Mouse (Mus musculus) intestine, embryonic 15.5 days (tissue): ENCODE measurements around the gene Tmem132d. TPM values are rescaled to one million over a fixed set of nuclear protein-coding genes. Genes with fewer than 3 reads are reported as not detected.
A peak's percentile ranks its signal among the peaks of the same experiment; 100 is the strongest.

ENCODE experiments used
- ATAC-seq: fragments of 200-750 bp; cut with Nextera tagmentation; 2 replicates; pipeline ENCODE4 v1.8.0; 2017; ENCODE audit warnings: moderate TSS enrichment, moderate library complexity
- H3K27ac ChIP-seq: fragments of 300-500 bp; sonication (generic); 2 replicates; pipeline ENCODE4 v1.5.1; 2015; ENCODE audit warnings: mild to moderate bottlenecking, inconsistent platforms
- H3K27me3 ChIP-seq: fragments of 300-500 bp; sonication (generic); replicated peaks from 2 replicates; pipeline ENCODE4 v1.6.1; 2015; ENCODE audit warnings: inconsistent platforms
- H3K36me3 ChIP-seq: fragments of 300-500 bp; sonication (generic); 2 replicates; pipeline ENCODE4 v1.6.1; 2015; ENCODE audit warnings: inconsistent platforms
- H3K4me1 ChIP-seq: fragments of 300-500 bp; sonication (generic); replicated peaks from 2 replicates; pipeline ENCODE4 v1.6.1; 2015; ENCODE audit warnings: inconsistent platforms
- H3K4me2 ChIP-seq: fragments of 300-500 bp; sonication (generic); replicated peaks from 2 replicates; pipeline ENCODE4 v1.6.1; 2015; ENCODE audit warnings: mild to moderate bottlenecking, inconsistent platforms
- H3K4me3 ChIP-seq: fragments of 300-500 bp; sonication (generic); replicated peaks from 2 replicates; pipeline ENCODE4 v1.5.1; 2015; ENCODE audit warnings: inconsistent platforms
- H3K9ac ChIP-seq: fragments of 300-500 bp; sonication (generic); 2 replicates; pipeline ENCODE4 v1.6.1; 2015; ENCODE audit warnings: inconsistent platforms
- H3K9me3 ChIP-seq: fragments of 300-500 bp; sonication (generic); 2 replicates; pipeline ENCODE4 v1.6.1; 2016; ENCODE audit warnings: inconsistent platforms
- WGBS: fragments of 180-500 bp; shearing (Covaris S2); methylation state at CpG from one replicate; pipeline ENCODE4 v1.1.7; 2015; 5-methylcytosine and 5-hydroxymethylcytosine counted together
- polyA plus RNA-seq: library from polyadenylated mRNA; unstranded; fragments of >200 nt; fragmentation: Nextera tagmentation; extraction: Ambion mirVana; gene quantifications from 2 replicates; pipeline ENCODE4 v1.2.1, GENCODE M21; 2015

Gene Tmem132d
- polyA plus RNA-seq, 1 experiment from 2014 or later, result 0.03 TPM

DNA sequence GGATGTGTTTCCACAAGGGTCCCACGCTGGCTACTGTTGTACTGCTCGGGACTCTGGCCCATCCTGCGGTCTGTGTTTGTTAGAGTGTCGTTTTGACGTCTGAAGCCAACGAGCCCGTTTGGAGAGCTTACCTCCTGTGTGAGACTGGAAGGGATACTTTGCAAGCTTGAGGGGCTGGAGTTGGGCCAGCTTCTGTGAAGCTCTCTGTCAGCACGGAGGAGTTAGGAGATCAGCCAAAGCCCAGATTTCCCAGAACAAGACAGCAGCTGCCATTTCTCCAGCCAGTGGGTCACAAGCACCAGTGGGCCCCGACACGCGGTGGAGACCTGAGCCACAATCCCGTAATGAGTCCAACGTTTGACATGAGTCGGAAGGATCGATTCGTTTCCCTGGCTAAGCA, 5.2 kb upstream of the Tmem132d start:
- no peak for ATAC-seq
- WGBS, result 62% methylated on average over 16 of the region's 16 CpGs
- Histone ChIP-seq H3K4me3 (no peak overlapping the region), H3K36me3 (no peaks in the 10 kb centered on the region), H3K27ac (no peak overlapping the region), H3K9me3 (no peaks in the 10 kb centered on the region), H3K27me3 (peaks cover 42% of the 10 kb centered on the region), H3K4me1 (no peaks in the 10 kb centered on the region), H3K4me2 (no peak overlapping the region), H3K9ac (no peak overlapping the region)

DNA sequence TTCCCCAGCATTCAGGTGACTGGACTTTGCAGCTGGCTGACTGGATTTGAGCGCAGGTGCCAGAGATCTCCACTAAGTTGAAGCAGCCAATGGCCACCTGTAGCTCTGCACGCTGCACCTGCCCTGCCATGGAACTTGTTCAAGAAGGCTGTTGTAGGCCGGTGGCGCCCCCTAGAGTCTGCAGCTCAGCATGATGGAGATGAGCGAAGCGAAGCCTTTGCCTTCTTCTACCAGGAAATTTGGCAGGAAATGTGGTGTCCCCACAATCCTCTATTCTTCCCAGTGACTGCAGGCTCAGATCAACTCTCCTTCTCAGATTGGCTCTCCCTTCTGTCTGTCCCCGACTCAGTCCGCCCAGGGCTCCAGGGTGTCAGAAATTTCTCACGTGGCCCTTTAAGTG, 4.0 kb upstream of the Tmem132d start:
- no peak overlapping the region for H3K4me2 ChIP-seq
- H3K9me3 ChIP-seq, result no peaks in the 10 kb centered on the region
- H3K4me3 ChIP-seq, result no peak overlapping the region
- H3K27me3 ChIP-seq, result peaks cover 42% of the 10 kb centered on the region
- H3K9ac ChIP-seq, result no peak overlapping the region
- no peak for ATAC-seq
- no peaks in the 10 kb centered on the region for H3K4me1 ChIP-seq
- no peaks in the 10 kb centered on the region for H3K36me3 ChIP-seq
- no peak overlapping the region for H3K27ac ChIP-seq
- WGBS, result 16% methylated on average over 9 of the region's 9 CpGs

DNA sequence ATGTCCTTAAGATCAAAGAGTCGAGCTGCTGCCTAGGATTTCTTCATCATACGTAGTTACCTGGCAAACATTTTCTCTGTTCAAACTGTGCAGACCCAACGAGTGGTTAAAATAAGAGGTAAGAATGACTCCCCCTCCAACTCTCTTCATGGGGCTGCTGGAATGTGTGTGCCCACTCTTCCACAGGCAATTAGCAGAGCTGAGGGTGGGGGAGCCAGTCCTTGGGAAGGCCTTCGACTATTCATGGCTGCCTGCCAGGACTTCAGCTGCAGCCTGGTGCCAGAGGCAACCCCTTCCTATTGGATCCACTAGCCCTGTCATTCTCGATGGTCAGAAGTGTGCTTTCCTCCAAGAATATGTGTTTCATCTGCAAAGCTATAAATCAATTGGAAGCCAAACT, 2.8 kb upstream of the Tmem132d start:
- ATAC-seq, result no peak
- H3K27me3 ChIP-seq, result peaks cover 48% of the 10 kb centered on the region
- 55% methylated on average over 5 of the region's 5 CpGs for WGBS
- H3K4me2 ChIP-seq, result no peak overlapping the region
- H3K4me1 ChIP-seq, result no peaks in the 10 kb centered on the region
- no peak overlapping the region for H3K9ac ChIP-seq
- no peak overlapping the region for H3K27ac ChIP-seq
- no peak overlapping the region for H3K4me3 ChIP-seq
- H3K36me3 ChIP-seq, result no peaks in the 10 kb centered on the region
- H3K9me3 ChIP-seq, result no peaks in the 10 kb centered on the region

DNA sequence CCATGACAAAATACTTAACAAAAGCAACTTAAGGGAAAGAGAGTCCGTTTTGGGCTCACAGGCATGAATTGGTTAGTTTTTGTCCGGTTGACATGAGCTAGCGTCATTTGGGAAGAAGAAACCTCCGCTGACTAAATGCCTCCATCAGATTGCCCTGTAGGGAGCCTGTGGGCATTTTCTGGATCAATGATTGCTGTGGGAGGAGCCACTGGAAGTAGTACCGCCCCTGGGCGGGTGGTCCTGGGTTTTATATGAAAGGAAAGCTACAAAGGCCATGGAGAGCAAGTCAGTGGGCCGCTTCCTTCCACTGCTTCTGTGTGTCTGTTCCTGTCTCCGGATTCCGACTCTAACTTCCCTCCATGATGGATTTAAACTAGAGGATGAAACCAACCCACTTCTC, 909 bp upstream of the Tmem132d start:
- ATAC-seq, result no peak
- Histone ChIP-seq H3K9me3 (no peaks in the 10 kb centered on the region), H3K27ac (no peak overlapping the region), H3K27me3 (peaks cover 48% of the 10 kb centered on the region), H3K4me2 (no peak overlapping the region), H3K9ac (no peak overlapping the region), H3K4me3 (no peak overlapping the region), H3K4me1 (no peaks in the 10 kb centered on the region), H3K36me3 (no peaks in the 10 kb centered on the region)
- WGBS, result 51% methylated on average over 9 of the region's 9 CpGs

DNA sequence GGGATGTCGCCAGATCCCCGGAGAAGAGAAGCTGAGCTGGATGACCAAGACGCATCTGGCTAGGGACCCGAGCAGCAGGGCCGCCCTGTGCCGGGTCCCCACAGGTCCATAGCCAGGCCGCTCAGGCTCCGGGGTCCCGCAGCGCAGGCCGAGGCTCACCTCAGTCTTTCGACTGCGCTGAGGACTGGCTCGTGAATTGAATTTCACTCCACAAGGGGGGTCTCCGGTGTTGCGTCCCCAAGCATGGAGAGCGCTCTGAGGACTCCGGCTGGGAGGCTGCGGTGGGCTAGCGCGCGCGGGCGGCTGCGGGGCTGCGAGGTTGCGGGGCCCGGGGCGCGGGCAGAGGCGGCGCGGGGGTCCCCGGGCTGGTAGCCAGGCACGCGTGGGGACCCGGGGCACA, 455 bp downstream of the Tmem132d start:
- Histone ChIP-seq H3K27ac (no peak overlapping the region), H3K4me3 (peak overlapping the region; percentile 27), H3K27me3 (peaks cover 48% of the 10 kb centered on the region), H3K4me1 (no peaks in the 10 kb centered on the region), H3K9ac (no peak overlapping the region), H3K4me2 (peak overlapping the region; percentile 51), H3K36me3 (no peaks in the 10 kb centered on the region), H3K9me3 (no peaks in the 10 kb centered on the region)
- WGBS, result 1% methylated on average over 26 of the region's 37 CpGs
- ATAC-seq, result no peak

DNA sequence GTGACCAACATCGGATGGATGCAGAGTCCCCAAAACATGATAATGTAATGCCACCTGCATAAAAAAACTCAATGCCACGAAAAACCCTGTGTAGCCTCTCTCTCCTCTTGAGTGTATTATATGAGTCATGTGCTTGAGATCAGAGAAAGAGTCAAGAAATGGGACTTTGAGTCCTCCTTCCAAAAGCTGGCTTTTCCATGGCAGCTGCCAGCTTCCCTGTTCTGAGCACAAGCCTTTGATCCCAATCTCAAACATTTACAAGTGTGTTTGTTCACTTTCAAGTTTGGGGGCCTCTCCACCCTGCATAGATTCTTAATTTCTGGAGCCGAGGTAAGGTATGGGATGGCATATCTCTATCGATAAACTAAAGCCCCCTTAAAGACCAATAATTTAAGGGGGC, 8.2 kb downstream of the Tmem132d start:
- Histone ChIP-seq H3K9me3 (no peaks in the 10 kb centered on the region), H3K27ac (no peak overlapping the region)

DNA sequence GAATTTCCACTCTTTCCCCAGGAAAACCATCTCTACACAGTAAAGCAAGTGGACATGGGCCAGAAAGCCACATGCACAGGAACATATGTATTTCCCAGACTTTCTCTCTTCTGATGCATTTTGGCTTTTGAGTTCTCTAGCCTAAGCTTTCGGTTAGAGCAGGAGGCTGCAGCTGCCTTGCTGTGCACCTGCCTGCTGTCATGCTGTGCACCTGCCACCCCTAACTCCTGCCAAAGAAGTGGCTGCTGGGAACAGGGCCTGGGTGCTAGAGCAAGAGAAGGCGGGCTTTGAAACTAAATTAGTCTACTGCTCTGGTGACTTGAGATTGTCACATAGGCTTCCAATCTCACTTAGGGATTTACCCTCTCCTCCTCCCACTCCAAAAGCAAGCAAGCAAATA, 8.7 kb downstream of the Tmem132d start:
- 73% methylated on average over 2 of the region's 2 CpGs for WGBS
- H3K27me3 ChIP-seq, result no peaks in the 10 kb centered on the region
- H3K9me3 ChIP-seq, result no peaks in the 10 kb centered on the region
- no peaks in the 10 kb centered on the region for H3K36me3 ChIP-seq
- H3K27ac ChIP-seq, result no peak overlapping the region
- ATAC-seq, result no peak
- H3K9ac ChIP-seq, result no peak overlapping the region
- no peak overlapping the region for H3K4me2 ChIP-seq
- H3K4me3 ChIP-seq, result no peak overlapping the region
- no peaks in the 10 kb centered on the region for H3K4me1 ChIP-seq

More for the DNA sequence above, 8.2 kb downstream of the Tmem132d start:
- Histone ChIP-seq H3K4me1 (no peaks in the 10 kb centered on the region), H3K9ac (no peak overlapping the region), H3K4me2 (no peak overlapping the region), H3K27me3 (no peaks in the 10 kb centered on the region), H3K36me3 (no peaks in the 10 kb centered on the region), H3K4me3 (no peak overlapping the region)
- no peak for ATAC-seq
- 79% methylated on average over 4 of the region's 4 CpGs for WGBS

DNA sequence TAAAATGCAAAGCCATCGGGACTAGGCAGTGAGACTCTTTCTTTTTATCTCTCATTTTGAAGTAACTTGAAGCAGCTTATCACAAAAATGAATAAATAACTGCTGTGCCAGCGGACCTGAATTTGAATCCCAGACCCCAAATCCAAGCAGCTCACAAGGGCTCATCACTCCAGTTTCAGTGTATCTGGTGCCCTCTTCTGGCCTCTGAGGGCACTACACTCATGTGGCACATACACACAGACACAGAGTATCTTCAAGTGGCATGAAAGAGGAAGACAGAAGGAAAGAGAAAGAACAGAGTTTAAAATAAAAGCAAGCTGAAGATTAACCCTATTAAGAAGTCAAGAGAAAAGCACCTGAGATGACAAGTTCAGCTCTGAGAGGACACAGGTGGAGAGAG, 10.8 kb downstream of the Tmem132d start:
- Histone ChIP-seq H3K4me1 (no peaks in the 10 kb centered on the region), H3K27me3 (no peaks in the 10 kb centered on the region), H3K4me3 (no peak overlapping the region), H3K36me3 (no peaks in the 10 kb centered on the region), H3K4me2 (no peak overlapping the region), H3K27ac (no peak overlapping the region), H3K9me3 (no peaks in the 10 kb centered on the region), H3K9ac (no peak overlapping the region)
- no peak for ATAC-seq
- WGBS, result 88% methylated on average over 2 of the region's 2 CpGs

DNA sequence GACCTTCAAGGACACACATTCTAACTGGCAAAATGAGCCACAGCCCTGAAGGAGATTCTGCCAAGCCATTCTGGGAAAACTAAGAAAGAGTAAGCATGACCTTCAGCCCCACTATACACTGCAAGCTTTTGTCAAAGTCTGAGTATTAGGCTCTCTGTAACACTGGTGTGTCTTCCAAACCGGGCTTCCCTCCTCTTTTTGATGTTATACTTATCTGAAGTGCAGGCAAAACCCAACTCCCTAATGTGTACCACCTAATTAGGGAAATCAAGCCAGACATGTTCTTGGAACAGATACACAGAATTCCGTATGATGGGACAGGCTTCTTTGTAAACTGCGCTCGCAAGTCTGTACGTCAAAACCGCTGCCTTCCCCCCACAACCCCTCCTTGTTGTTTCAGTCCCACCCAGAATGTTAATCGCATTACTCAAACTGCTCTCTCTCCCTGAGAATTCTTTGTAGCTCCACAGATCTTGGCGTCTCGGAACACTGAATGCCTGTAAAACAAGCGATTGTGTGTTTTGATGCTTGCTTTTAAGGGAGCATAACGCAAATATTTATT, 14.6 kb downstream of the Tmem132d start:
- Histone ChIP-seq H3K4me3 (no peak overlapping the region), H3K27ac (no peak overlapping the region), H3K27me3 (no peaks in the 10 kb centered on the region), H3K9ac (no peak overlapping the region), H3K4me1 (no peaks in the 10 kb centered on the region), H3K4me2 (no peak overlapping the region), H3K36me3 (no peaks in the 10 kb centered on the region), H3K9me3 (no peaks in the 10 kb centered on the region)
- 68% methylated on average over 11 of the region's 11 CpGs for WGBS
- no peak for ATAC-seq

DNA sequence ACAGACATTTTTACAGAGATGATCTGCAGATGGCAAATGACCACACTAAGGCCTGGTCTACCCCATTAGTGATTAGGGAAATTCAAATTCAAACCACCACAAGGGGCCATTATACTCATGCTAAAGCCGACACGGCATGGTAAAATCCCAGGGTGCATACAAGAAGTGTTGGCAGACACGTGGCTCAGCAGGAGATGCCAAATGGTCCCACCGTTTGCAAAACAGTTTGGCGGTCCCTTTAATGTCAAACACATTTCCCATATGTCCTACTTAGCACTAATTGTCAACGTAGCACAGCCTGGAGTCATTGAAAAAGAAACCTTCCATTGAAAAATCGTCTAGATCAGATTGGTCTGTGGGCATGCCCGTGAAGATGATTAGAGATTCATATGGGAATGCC, 18.8 kb downstream of the Tmem132d start:
- Histone ChIP-seq H3K27ac (no peak overlapping the region), H3K9ac (no peak overlapping the region), H3K4me2 (no peak overlapping the region), H3K9me3 (no peaks in the 10 kb centered on the region), H3K4me3 (no peak overlapping the region), H3K27me3 (no peaks in the 10 kb centered on the region), H3K4me1 (no peaks in the 10 kb centered on the region), H3K36me3 (no peaks in the 10 kb centered on the region)
- 70% methylated on average over 8 of the region's 8 CpGs for WGBS
- no peak for ATAC-seq

DNA sequence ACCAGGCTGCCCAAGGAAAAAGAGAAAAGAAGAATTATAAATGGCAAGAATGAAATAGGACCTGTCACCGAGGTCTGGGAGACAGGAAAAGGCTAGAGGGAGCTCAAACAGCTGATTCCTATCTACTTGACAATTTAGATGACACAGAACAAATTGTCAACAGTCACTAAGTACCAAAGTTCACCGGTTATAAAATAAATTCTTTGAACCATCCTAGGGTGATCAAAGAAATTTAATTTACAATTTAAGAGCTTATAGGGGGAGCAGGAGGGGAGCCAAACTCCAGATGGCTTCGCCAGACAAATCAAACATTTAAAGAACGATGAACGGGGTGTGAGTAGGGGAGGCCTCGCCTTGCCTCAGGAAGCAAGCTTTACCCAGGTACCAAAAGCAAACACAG, 20.6 kb downstream of the Tmem132d start:
- Histone ChIP-seq H3K4me1 (no peaks in the 10 kb centered on the region), H3K4me3 (no peak overlapping the region), H3K9ac (no peak overlapping the region), H3K36me3 (no peaks in the 10 kb centered on the region), H3K27me3 (no peaks in the 10 kb centered on the region), H3K9me3 (no peaks in the 10 kb centered on the region), H3K4me2 (no peak overlapping the region), H3K27ac (no peak overlapping the region)
- no peak for ATAC-seq
- WGBS, result 16% methylated on average over 6 of the region's 6 CpGs

DNA sequence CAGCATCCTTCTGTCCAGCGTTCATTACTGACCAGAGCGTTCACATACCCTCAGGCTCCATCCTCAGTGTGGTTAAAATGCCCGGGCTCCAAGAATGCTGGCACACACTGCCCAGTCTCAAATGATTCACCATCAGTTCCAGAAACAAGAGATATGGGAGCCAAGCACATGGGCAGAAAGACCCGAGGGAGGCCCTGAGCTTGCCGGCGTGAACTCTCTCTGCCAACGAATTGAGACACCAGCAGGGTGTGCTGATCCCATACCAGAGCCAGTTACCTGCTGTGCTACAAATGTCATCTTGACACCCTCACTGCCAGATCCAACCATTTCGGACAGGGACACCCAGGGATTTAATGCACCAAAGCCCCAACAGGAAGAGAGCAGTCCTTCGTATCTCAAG, 25.3 kb downstream of the Tmem132d start:
- Histone ChIP-seq H3K4me3 (no peak overlapping the region), H3K4me2 (no peak overlapping the region), H3K4me1 (no peaks in the 10 kb centered on the region), H3K9me3 (0 out of 2 replicates have a peak, but pooled peaks cover 4% of the 10 kb centered on the region), H3K9ac (no peak overlapping the region), H3K36me3 (no peaks in the 10 kb centered on the region), H3K27ac (no peak overlapping the region), H3K27me3 (no peaks in the 10 kb centered on the region)
- no peak for ATAC-seq
- WGBS, result 91% methylated on average over 9 of the region's 9 CpGs

DNA sequence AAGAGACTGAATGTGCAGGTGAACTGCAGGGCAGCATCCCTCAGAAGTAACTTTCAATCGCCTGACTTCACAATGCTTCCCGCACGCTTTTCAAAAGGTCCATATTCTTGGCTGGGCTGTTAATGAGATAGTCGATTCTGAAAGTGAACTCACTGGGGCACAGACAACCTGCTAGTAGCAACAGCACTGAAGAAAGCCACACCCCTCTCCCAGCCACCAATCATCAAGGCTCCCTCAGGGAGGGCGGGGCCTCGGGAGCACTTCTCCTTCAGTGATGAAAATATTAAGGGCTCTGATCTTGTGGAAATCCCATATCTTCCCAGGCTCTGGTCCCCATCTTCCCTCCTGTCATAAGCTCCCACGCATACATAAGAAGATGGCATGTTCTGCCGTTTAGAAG, 27.8 kb downstream of the Tmem132d start:
- WGBS, result 85% methylated on average over 8 of the region's 8 CpGs
- no peak overlapping the region for H3K4me3 ChIP-seq

More for the DNA sequence above, 27.8 kb downstream of the Tmem132d start:
- H3K9me3 ChIP-seq, result 0 out of 2 replicates have a peak, but pooled peaks cover 4% of the 10 kb centered on the region
- ATAC-seq, result no peak
- no peaks in the 10 kb centered on the region for H3K4me1 ChIP-seq
- no peaks in the 10 kb centered on the region for H3K36me3 ChIP-seq
- no peak overlapping the region for H3K4me2 ChIP-seq
- H3K27me3 ChIP-seq, result no peaks in the 10 kb centered on the region
- no peak overlapping the region for H3K27ac ChIP-seq
- no peak overlapping the region for H3K9ac ChIP-seq
